Mouse (Mus musculus) lung, embryonic 14.5 days (tissue): ENCODE measurements around the gene Zfp536. TPM values are rescaled to one million over a fixed set of nuclear protein-coding genes. Genes with fewer than 3 reads are reported as not detected.

Source experiments
- ATAC-seq: fragments of 200-750 bp; cut with Nextera tagmentation; 2 replicates; pipeline ENCODE4 v1.8.0; 2017; ENCODE audit warnings: mild to moderate bottlenecking, moderate TSS enrichment, moderate library complexity; ENCODE audit not compliant: insufficient read depth
- DNase-seq: peaks from one replicate; pipeline ENCODE4 v3.0.0-alpha.2; 2015
- H3K27ac ChIP-seq: fragments of 300-500 bp; sonication (generic); 2 replicates; pipeline ENCODE4 v1.5.1; 2014; ENCODE audit warnings: low read depth, mild to moderate bottlenecking, moderate library complexity
- H3K27me3 ChIP-seq: fragments of 300-500 bp; sonication (generic); 2 replicates; pipeline ENCODE4 v1.6.1; 2014; ENCODE audit warnings: low read length, control low read depth; ENCODE audit not compliant: insufficient read depth
- H3K36me3 ChIP-seq: fragments of 300-500 bp; sonication (generic); 2 replicates; pipeline ENCODE4 v1.6.1; 2014; ENCODE audit warnings: control low read depth; ENCODE audit not compliant: insufficient read depth
- H3K4me1 ChIP-seq: fragments of 300-500 bp; sonication (generic); 2 replicates; pipeline ENCODE4 v1.6.1; 2014; ENCODE audit warnings: antibody characterized with exemption, control low read depth; ENCODE audit not compliant: insufficient read depth
- H3K4me2 ChIP-seq: fragments of 300-500 bp; sonication (generic); 2 replicates; pipeline ENCODE4 v1.6.1; 2014; ENCODE audit warnings: mild to moderate bottlenecking
- H3K4me3 ChIP-seq: fragments of 300-500 bp; sonication (generic); 2 replicates; pipeline ENCODE4 v1.5.1; 2014; ENCODE audit warnings: low read depth, low read length
- H3K9ac ChIP-seq: fragments of 300-500 bp; sonication (generic); 2 replicates; pipeline ENCODE4 v1.6.1; 2014
- H3K9me3 ChIP-seq: fragments of 300-500 bp; sonication (generic); 2 replicates; pipeline ENCODE4 v1.6.1; 2016; ENCODE audit warnings: low read depth, low read length, control low read depth
- CTCF ChIP-seq: IDR thresholded peaks from 2 replicates; pipeline ENCODE4 v1.5.1; 2016; ENCODE audit warnings: antibody characterized with exemption, low read depth
- WGBS: fragments of 180-500 bp; shearing (Covaris S2); extraction: QIAGEN DNeasy Blood & Tissue Kit; methylation state at CpG from one replicate; pipeline ENCODE4 v1.1.7; 2014; 5-methylcytosine and 5-hydroxymethylcytosine counted together
- polyA plus RNA-seq: library from polyadenylated mRNA; unstranded; fragments of >200 nt; fragmentation: Nextera tagmentation; extraction: Ambion mirVana; gene quantifications from 2 replicates; pipeline ENCODE4 v1.2.1, GENCODE M21; 2014

The Zfp536 gene
- polyA plus RNA-seq, 1 experiment from 2014 or later: 13.7 TPM

GRCm38 (mm10) chr7:37586694-37587093, 186.7 kb downstream of the Zfp536 start:
- H3K9me3 ChIP-seq: no peaks in the 10 kb centered on the region
- no peak for TF ChIP-seq CTCF
- no peak overlapping the region for H3K9ac ChIP-seq
- H3K4me1 ChIP-seq: no peaks in the 10 kb centered on the region
- no peak overlapping the region for H3K4me2 ChIP-seq
- no peak overlapping the region for H3K4me3 ChIP-seq
- 84% methylated on average over 13 of the region's 13 CpGs for WGBS
- H3K27ac ChIP-seq: no peak overlapping the region
- no peak for ATAC-seq
- H3K36me3 ChIP-seq: no peaks in the 10 kb centered on the region
- DNase-seq: no peak
- H3K27me3 ChIP-seq: no peaks in the 10 kb centered on the region

GRCm38 (mm10) chr7:37581262-37581661, 192.2 kb downstream of the Zfp536 start:
- Histone ChIP-seq H3K27me3 (no peaks in the 10 kb centered on the region), H3K9ac (no peak overlapping the region), H3K4me3 (no peak overlapping the region), H3K4me1 (peaks cover 3% of the 10 kb centered on the region), H3K9me3 (no peaks in the 10 kb centered on the region), H3K4me2 (no peak overlapping the region), H3K36me3 (no peaks in the 10 kb centered on the region), H3K27ac (peak overlapping the region; percentile 48; the same call in 1 of the 2 replicates)
- no peak for DNase-seq
- 74% methylated on average over 3 of the region's 3 CpGs for WGBS
- no peak for TF ChIP-seq CTCF
- ATAC-seq: no peak

- Histone ChIP-seq H3K27ac (no peak overlapping the region), H3K4me2 (no peak overlapping the region), H3K36me3 (no peaks in the 10 kb centered on the region), H3K9ac (no peak overlapping the region), H3K4me1 (peaks cover 3% of the 10 kb centered on the region), H3K27me3 (no peaks in the 10 kb centered on the region), H3K4me3 (no peak overlapping the region), H3K9me3 (no peaks in the 10 kb centered on the region)
- ATAC-seq (peak; percentile 62; the same call in 1 of the 2 replicates), DNase-seq (peak; percentile 59)
- WGBS: 14% methylated on average over 5 of the region's 5 CpGs
- TF ChIP-seq CTCF: no peak
Observed at GRCm38 (mm10) chr7:37580554-37580953, 192.9 kb downstream of the Zfp536 start.

- no peak overlapping the region for H3K4me3 ChIP-seq
- H3K9ac ChIP-seq: no peak overlapping the region
- no peak overlapping the region for H3K27ac ChIP-seq
- no peak overlapping the region for H3K4me2 ChIP-seq
- ATAC-seq (no peak), DNase-seq (no peak)
- H3K4me1 ChIP-seq: no peaks in the 10 kb centered on the region
- no peaks in the 10 kb centered on the region; the same call in 1 of the 2 replicates for H3K36me3 ChIP-seq
- TF ChIP-seq CTCF: no peak
- H3K9me3 ChIP-seq: no peaks in the 10 kb centered on the region
- 85% methylated on average over 7 of the region's 7 CpGs for WGBS
- H3K27me3 ChIP-seq: no peaks in the 10 kb centered on the region
Observed at GRCm38 (mm10) chr7:37572021-37572420, 201.4 kb downstream of the Zfp536 start.

GRCm38 (mm10) chr7:37568811-37569500, 204.5 kb downstream of the Zfp536 start:
- Histone ChIP-seq H3K9me3 (no peaks in the 10 kb centered on the region), H3K4me2 (no peak overlapping the region), H3K4me1 (peaks cover 10% of the 10 kb centered on the region; the same call in 1 of the 2 replicates), H3K4me3 (no peak overlapping the region), H3K9ac (no peak overlapping the region), H3K36me3 (no peaks in the 10 kb centered on the region; the same call in 1 of the 2 replicates), H3K27ac (peak overlapping the region; percentile 79; the same call in 1 of the 2 replicates), H3K27me3 (no peaks in the 10 kb centered on the region)
- DNase-seq: peak; percentile 68
- WGBS: 65% methylated on average over 31 of the region's 31 CpGs
- peak; percentile 82 for ATAC-seq
- no peak; the same call in 1 of the 2 replicates for TF ChIP-seq CTCF

DNA sequence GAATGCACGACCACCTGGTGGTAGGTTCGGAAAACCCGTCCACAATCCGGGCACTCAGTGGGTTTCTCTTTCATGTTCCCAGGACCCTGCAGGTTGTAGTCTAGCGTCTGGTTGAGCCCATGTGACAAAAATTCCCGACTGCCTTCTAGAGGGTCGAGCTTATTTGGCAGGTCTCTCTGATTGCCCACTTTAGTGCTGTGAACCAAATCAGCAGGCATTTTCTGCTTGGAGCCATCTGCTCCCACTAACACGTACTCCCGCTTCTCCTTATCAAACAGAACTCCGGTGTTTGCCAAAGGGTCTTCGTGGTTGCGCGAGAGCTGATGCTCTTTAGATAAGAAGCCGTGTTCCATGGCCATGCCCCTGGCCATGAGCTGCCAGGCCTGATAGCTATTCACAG, 205.4 kb downstream of the Zfp536 start:
- H3K27ac ChIP-seq: peak overlapping the region; percentile 79
- ATAC-seq: no peak
- H3K4me1 ChIP-seq: peaks cover 15% of the 10 kb centered on the region
- no peak for TF ChIP-seq CTCF
- 70% methylated on average over 14 of the region's 14 CpGs for WGBS
- H3K27me3 ChIP-seq: no peaks in the 10 kb centered on the region
- no peak overlapping the region for H3K4me3 ChIP-seq
- H3K36me3 ChIP-seq: no peaks in the 10 kb centered on the region; the same call in 1 of the 2 replicates
- H3K9me3 ChIP-seq: no peaks in the 10 kb centered on the region
- H3K4me2 ChIP-seq: no peak overlapping the region
- no peak overlapping the region for H3K9ac ChIP-seq
- no peak for DNase-seq

DNA sequence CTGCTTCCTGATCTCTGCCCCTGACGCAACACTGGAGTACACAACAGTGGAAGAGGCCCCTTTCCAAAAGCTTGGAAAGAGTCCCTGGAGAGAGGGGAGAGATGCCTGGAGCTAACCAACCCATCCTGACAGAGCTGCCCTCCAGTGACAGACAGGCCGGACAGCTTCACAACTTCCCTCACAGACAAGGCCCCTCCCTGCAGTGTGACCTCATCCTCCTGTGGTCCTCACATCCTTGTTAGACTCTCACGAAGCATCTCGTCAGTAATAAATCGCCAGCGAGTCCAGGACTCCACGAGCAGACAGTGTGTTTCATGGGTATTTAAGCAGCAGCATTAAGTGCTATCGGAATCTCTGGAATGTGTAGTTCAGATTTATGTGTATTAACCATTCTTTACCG, 207.4 kb downstream of the Zfp536 start:
- H3K4me3 ChIP-seq: no peak overlapping the region
- 5% methylated on average over 9 of the region's 9 CpGs for WGBS

More for the DNA sequence above, 207.4 kb downstream of the Zfp536 start:
- Histone ChIP-seq H3K4me1 (peaks cover 21% of the 10 kb centered on the region), H3K27me3 (no peaks in the 10 kb centered on the region), H3K4me2 (peak overlapping the region; percentile 34), H3K9me3 (no peaks in the 10 kb centered on the region), H3K9ac (no peak overlapping the region), H3K36me3 (no peaks in the 10 kb centered on the region; the same call in 1 of the 2 replicates), H3K27ac (peak overlapping the region; percentile 71; the same call in 1 of the 2 replicates)
- peak; percentile 76 for DNase-seq
- peak; percentile 42 for ATAC-seq
- no peak for TF ChIP-seq CTCF
